Mouse (Mus musculus): ENCODE results near the gene Cracr2a. TPM values are rescaled to one million over a fixed set of nuclear protein-coding genes. Genes with fewer than 3 reads are reported as not detected.
A peak's percentile ranks its signal among the peaks of the same experiment; 100 is the strongest.
"Not testable (repeated sequence)": the region's sequence is repeated elsewhere in the genome, so short reads cannot be mapped to it uniquely, and the experiment has no call there.

Cracr2a gene
- polyA plus RNA-seq (2012; ENCODE audit: insufficient read depth, insufficient read length, low replicate concordance, missing spikeins) = not detected in 2 replicates

DNA sequence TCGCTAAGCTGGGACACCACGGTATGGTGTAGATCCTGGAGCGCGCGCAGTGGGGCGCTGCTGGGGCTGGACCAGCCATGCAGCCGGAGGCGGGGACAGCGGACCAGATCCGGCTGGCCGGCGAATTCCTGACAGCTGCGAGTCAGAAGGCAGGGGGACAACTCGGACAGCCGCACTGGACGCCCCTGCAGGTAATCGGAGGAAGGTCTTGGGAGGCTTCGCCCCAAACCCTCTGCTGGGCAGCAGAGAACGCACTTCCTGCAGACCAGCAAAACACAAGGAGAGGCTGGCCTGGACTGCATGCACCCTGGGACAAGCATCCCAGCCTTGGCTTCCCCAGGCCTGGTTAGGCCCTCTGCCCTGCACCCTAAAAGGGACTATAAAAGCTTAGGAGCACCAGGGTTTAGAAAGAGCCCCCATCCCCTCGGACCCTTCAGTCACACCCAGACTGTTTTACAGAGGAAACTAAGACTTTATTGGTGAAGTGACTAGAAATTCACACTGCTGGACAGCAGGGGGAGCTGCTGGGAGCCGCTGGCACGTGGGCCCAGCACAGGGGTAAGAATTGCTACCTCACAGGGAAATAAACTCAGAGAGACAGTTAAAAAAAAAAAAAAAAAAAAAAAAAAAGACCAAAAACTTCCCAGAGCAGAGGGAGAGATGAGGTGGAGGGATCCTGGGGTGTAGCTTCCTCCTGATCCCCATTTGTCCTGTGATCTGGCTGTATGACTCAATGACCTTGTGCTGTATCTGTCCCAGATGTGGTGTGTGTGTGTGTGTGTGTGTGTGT, at the start of gene Cracr2a:
Gene Cracr2a (plus strand): TSS at position 108 of the 790 bp plus-strand sequence.
- 1% methylated on average over 22 of the region's 22 CpGs for WGBS
- peak within 1 kb of the TSS; percentile 40 for H3K4me3 ChIP-seq (ENCODE audit: insufficient read depth, low read depth, low read length)
- no peak within 1 kb of the TSS for H3K27ac ChIP-seq (ENCODE audit: insufficient read depth, low read depth, low read length)
- H3K4me1 ChIP-seq (ENCODE audit: control insufficient read depth, insufficient read depth, low read length) = peaks cover 6% of the 10 kb centered on the region
- TF ChIP-seq CTCF (IDR thresholded peaks at IDR 0.05; ENCODE audit: insufficient read depth, low read depth, low read length) = peak; percentile 73; the same call in 1 of the 2 replicates
- TF ChIP-seq POLR2A (IDR thresholded peaks at IDR 0.05; ENCODE audit: insufficient read depth, low read depth, low read length) = no peak

DNA sequence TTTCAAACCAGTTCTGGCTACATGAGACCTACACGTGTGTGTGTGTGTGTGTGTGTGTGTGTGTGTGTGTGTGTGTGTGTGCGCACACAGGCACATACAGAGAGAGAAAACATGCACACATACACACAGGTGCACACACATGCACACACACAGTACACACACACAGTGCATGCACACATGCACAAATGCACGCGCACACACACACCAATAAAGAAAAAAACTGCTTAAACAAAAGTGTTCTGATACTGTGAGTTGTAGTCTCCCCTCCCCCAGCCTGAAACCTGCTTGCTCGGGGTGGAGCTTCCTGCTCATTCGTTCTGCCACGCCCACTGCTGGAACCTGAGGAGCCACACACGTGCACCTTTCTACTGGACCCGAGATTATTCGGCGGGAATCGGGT, 47.4 kb upstream of the Cracr2a start:
- H3K27ac ChIP-seq (ENCODE audit: insufficient read depth, low read depth, low read length); H3K4me3 ChIP-seq (ENCODE audit: insufficient read depth, low read depth, low read length); H3K4me1 ChIP-seq (ENCODE audit: control insufficient read depth, insufficient read depth, low read length): not testable (repeated sequence)
- WGBS = 87% methylated on average over 8 of the region's 12 CpGs

DNA sequence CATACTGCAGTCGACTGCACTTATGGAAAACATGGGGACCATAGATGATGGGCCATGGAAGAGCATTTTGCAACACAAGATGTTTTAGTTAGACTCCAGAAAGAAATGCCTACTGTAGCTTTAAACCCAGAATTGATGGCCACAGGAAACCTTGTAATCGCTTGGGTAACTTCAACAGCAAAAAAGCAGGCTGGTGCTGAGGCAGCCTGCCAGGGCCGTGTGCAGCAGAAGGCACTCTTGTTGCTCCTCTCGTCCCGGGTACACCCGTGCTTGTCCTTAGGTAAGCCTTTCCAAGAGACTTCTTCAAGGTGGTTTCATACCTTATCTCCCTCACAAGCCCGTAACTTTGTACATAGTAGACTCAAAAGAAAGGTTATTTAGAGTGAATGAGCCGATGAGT, 40.0 kb upstream of the Cracr2a start:
- Histone ChIP-seq H3K4me3 (ENCODE audit: insufficient read depth, low read depth, low read length) (no peak overlapping the region), H3K4me1 (ENCODE audit: control insufficient read depth, insufficient read depth, low read length) (no peaks in the 10 kb centered on the region), H3K27ac (ENCODE audit: insufficient read depth, low read depth, low read length) (no peak overlapping the region)
- 68% methylated on average over 8 of the region's 8 CpGs for WGBS
- TF ChIP-seq POLR2A (IDR thresholded peaks at IDR 0.05; ENCODE audit: insufficient read depth, low read depth, low read length) (no peak), CTCF (IDR thresholded peaks at IDR 0.05; ENCODE audit: insufficient read depth, low read depth, low read length) (no peak)

DNA sequence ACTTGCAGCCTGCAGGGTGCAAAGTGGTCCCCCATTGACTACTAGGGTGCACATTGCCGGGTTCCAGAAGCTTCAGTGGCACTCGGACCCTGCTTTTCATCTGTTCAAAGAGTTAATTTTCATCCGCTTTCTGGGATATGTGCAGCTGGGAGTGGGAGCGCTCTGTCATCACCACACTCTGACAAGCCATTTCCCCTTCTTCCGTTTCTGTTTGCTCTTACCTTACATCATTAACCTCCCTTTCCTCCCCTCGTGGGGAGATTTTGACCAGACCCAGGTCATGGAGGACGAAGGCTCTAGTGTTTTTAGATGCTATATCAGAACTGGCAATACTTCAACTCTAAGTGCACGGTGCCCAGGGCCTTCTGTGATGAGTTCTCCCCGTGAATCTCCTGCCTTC, 38.8 kb upstream of the Cracr2a start:
- H3K27ac ChIP-seq (ENCODE audit: insufficient read depth, low read depth, low read length) = no peak overlapping the region
- no peak overlapping the region for H3K4me3 ChIP-seq (ENCODE audit: insufficient read depth, low read depth, low read length)
- TF ChIP-seq POLR2A (IDR thresholded peaks at IDR 0.05; ENCODE audit: insufficient read depth, low read depth, low read length) = no peak
- no peak for TF ChIP-seq CTCF (IDR thresholded peaks at IDR 0.05; ENCODE audit: insufficient read depth, low read depth, low read length)
- H3K4me1 ChIP-seq (ENCODE audit: control insufficient read depth, insufficient read depth, low read length) = no peaks in the 10 kb centered on the region
- WGBS = 67% methylated on average over 9 of the region's 9 CpGs

DNA sequence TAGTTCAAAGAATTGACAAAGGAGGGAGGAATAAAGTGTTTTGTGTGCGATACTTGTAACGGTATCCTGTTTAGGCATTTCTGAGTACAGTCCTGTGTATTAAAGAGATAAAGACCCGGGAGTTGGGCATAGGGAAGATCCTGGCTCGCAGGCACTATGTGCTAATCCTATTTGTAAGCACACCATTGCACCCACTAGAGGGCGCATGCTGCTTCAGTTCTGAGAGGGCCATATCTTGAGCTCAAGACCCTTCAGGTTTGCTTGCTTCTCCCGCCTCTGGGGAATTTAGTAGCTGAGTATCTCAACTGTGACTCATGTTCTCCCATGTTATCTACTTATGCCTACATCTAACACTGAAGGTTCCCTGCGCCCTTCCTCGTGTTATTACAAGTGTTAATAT, 36.7 kb upstream of the Cracr2a start:
- 35% methylated on average over 8 of the region's 8 CpGs for WGBS
- no peak for TF ChIP-seq POLR2A (IDR thresholded peaks at IDR 0.05; ENCODE audit: insufficient read depth, low read depth, low read length)
- TF ChIP-seq CTCF (IDR thresholded peaks at IDR 0.05; ENCODE audit: insufficient read depth, low read depth, low read length) = no peak
- no peaks in the 10 kb centered on the region for H3K4me1 ChIP-seq (ENCODE audit: control insufficient read depth, insufficient read depth, low read length)
- no peak overlapping the region for H3K27ac ChIP-seq (ENCODE audit: insufficient read depth, low read depth, low read length)
- H3K4me3 ChIP-seq (ENCODE audit: insufficient read depth, low read depth, low read length) = no peak overlapping the region

DNA sequence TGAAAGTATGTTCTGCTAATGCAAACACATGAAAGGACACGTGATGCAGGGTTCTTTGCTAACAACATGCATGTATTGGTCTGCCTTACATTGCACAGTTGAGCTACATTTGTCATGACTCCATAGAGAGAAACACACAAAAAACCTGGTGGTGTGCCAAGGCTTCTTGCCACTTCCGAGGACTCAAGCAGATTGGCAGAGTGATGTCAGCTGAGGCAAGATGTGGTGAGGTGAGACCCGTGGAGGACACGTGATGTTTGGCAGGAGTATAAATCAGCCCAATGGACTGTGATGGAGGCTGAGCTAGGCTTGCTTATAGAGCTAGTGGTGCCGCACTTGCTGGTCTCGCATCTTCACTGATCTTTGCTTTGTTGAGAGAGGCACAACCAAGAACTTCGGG, 32.5 kb upstream of the Cracr2a start:
- Histone ChIP-seq H3K27ac (ENCODE audit: insufficient read depth, low read depth, low read length) (no peak overlapping the region), H3K4me1 (ENCODE audit: control insufficient read depth, insufficient read depth, low read length) (no peaks in the 10 kb centered on the region), H3K4me3 (ENCODE audit: insufficient read depth, low read depth, low read length) (no peak overlapping the region)
- 89% methylated on average over 7 of the region's 7 CpGs for WGBS
- TF ChIP-seq CTCF (IDR thresholded peaks at IDR 0.05; ENCODE audit: insufficient read depth, low read depth, low read length) = no peak
- TF ChIP-seq POLR2A (IDR thresholded peaks at IDR 0.05; ENCODE audit: insufficient read depth, low read depth, low read length) = no peak

DNA sequence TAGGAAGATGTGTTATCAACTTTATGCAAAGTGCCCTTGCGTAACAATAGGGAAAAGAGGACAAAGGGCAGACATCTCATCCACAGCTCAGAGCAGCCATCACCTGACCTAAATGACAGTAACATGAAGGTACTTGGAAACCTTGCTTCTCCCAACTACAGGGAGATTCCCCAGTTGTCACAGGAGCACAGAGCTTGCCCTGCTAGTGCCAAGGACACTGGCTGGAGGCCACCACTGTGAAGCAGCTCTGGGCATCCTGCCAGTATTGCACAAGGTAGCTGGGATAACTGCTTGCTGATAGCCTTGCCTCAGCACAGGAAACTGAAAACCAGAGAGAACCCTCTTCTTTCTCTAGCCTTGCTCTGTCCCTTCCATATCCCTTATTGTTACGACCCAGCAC, 31.7 kb upstream of the Cracr2a start:
- TF ChIP-seq CTCF (IDR thresholded peaks at IDR 0.05; ENCODE audit: insufficient read depth, low read depth, low read length) = no peak
- no peak for TF ChIP-seq POLR2A (IDR thresholded peaks at IDR 0.05; ENCODE audit: insufficient read depth, low read depth, low read length)
- no peak overlapping the region for H3K27ac ChIP-seq (ENCODE audit: insufficient read depth, low read depth, low read length)
- H3K4me3 ChIP-seq (ENCODE audit: insufficient read depth, low read depth, low read length) = no peak overlapping the region
- WGBS = 69% methylated on average over 2 of the region's 2 CpGs
- no peaks in the 10 kb centered on the region for H3K4me1 ChIP-seq (ENCODE audit: control insufficient read depth, insufficient read depth, low read length)

DNA sequence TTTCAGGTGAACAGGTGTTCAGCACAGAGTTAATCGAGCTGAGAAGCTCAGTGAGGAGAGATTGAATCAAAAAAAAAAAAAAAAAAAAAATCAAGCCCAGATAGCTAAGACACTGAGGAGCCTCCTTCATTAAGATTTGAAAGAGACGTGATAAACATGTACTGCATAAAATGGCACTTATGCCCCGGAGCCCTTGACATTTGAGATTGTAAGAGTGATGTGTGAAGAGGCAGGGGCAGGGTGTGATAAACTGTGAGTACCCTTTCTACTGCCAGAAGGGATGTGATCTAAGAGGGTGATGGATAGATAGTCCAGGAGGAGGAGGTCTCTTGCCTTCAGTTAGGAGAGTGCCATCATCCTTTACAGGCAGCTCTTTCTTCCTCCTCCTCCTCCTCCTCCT, 30.9 kb upstream of the Cracr2a start:
- 61% methylated on average over 3 of the region's 3 CpGs for WGBS
- Histone ChIP-seq H3K27ac (ENCODE audit: insufficient read depth, low read depth, low read length) (no peak overlapping the region), H3K4me1 (ENCODE audit: control insufficient read depth, insufficient read depth, low read length) (no peaks in the 10 kb centered on the region), H3K4me3 (ENCODE audit: insufficient read depth, low read depth, low read length) (no peak overlapping the region)
- TF ChIP-seq CTCF (IDR thresholded peaks at IDR 0.05; ENCODE audit: insufficient read depth, low read depth, low read length) (no peak), POLR2A (IDR thresholded peaks at IDR 0.05; ENCODE audit: insufficient read depth, low read depth, low read length) (no peak)

DNA sequence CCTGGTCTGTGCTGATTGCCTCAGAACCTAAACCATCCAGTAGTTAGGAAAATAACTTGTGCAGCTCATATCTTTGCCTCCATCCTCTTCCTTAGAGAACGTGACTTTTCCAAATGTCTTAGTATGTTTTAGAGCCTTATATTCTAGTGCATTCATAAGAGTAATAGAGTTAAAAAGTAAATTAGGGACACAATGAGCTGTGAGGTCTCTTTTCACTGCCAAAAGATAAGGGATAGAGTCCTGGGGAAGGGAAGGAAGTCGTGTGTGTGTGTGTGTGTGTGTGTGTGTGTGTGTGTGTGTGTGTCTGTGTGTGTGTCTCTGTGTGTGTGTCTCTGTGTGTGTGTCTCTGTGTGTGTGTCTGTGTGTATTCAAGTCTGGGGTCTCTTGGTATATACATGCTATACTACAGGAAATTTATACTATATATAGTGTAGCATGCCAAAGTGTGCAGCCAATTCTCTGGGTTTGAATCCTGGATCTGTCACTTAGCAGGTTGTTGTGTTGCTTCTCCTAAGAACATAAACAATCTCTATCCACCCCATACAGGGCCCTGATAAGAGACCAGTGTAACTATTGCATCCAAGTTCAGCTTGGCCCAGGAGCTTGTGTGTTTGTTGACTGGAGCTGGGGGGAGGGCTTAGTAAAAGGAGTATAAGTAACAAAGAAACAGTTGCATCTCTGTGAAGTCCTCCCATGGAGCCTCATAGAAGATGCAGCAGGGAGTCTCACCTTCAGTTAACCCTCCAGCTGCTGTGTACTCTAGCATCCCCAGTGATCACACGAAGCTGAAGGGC, 29.5 kb upstream of the Cracr2a start:
- Histone ChIP-seq H3K4me3 (ENCODE audit: insufficient read depth, low read depth, low read length) (no peak overlapping the region), H3K27ac (ENCODE audit: insufficient read depth, low read depth, low read length) (no peak overlapping the region), H3K4me1 (ENCODE audit: control insufficient read depth, insufficient read depth, low read length) (no peaks in the 10 kb centered on the region)
- WGBS = 65% methylated on average over 3 of the region's 3 CpGs
- TF ChIP-seq POLR2A (IDR thresholded peaks at IDR 0.05; ENCODE audit: insufficient read depth, low read depth, low read length) (no peak), CTCF (IDR thresholded peaks at IDR 0.05; ENCODE audit: insufficient read depth, low read depth, low read length) (no peak)

All from olfactory bulb, adult 2 months (tissue).